Mouse (Mus musculus): ENCODE data around the gene Kcnh4. TPM values are rescaled to one million over a fixed set of nuclear protein-coding genes. Genes with fewer than 3 reads are reported as not detected.

Kcnh4 gene
- polyA plus RNA-seq, 1 experiment, result 0.21 TPM

DNA sequence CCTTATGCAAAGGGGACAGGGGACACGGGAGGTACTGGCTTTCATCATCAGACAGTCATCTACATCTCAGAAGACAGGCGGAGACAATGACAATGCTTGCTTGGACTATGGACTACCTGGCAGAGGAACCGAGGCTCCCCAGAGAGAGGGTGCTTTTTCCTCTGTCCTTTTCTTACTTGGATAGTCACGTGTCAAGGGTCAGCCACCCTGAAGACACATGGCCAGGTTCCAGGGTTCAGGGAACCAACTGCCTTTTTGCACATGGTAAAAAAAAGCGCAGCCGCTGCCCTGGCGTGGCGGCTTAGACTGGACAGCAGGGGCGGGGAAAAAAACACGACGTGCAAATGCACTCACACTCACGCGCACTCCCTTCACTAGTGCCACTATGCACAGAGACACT lies 22.8 kb upstream of the Kcnh4 start:
- peak overlapping the region; percentile 63 for H3K4me3 ChIP-seq (ENCODE audit: low read depth, low read length)
- H3K27ac ChIP-seq (ENCODE audit: insufficient read depth, low read length), result no peak overlapping the region
- H3K36me3 ChIP-seq (ENCODE audit: control insufficient read depth, insufficient read depth, low read length, poor library complexity, severe bottlenecking), result no peaks in the 10 kb centered on the region
- no peaks in the 10 kb centered on the region for H3K27me3 ChIP-seq (ENCODE audit: control insufficient read depth, insufficient read depth, low read length, poor library complexity, severe bottlenecking)
- H3K4me1 ChIP-seq (ENCODE audit: control insufficient read depth, insufficient read depth, low read length), result peaks cover 7% of the 10 kb centered on the region
- TF ChIP-seq POLR2A (IDR thresholded peaks at IDR 0.05; ENCODE audit: insufficient read depth, low read length), result no peak
- no peak for TF ChIP-seq CTCF (IDR thresholded peaks at IDR 0.05; ENCODE audit: low read depth, low read length)
- TF ChIP-seq EP300 (IDR thresholded peaks at IDR 0.05; ENCODE audit: insufficient read depth, low read depth, low read length), result no peak
- H3K9me3 ChIP-seq (replicated peaks; ENCODE audit: control insufficient read depth, insufficient read depth, low read length, poor library complexity, severe bottlenecking), result no peaks in the 10 kb centered on the region
- H3K9ac ChIP-seq (ENCODE audit: low read depth, poor library complexity, severe bottlenecking), result peak overlapping the region; percentile 6; the same call in 1 of the 2 replicates

DNA sequence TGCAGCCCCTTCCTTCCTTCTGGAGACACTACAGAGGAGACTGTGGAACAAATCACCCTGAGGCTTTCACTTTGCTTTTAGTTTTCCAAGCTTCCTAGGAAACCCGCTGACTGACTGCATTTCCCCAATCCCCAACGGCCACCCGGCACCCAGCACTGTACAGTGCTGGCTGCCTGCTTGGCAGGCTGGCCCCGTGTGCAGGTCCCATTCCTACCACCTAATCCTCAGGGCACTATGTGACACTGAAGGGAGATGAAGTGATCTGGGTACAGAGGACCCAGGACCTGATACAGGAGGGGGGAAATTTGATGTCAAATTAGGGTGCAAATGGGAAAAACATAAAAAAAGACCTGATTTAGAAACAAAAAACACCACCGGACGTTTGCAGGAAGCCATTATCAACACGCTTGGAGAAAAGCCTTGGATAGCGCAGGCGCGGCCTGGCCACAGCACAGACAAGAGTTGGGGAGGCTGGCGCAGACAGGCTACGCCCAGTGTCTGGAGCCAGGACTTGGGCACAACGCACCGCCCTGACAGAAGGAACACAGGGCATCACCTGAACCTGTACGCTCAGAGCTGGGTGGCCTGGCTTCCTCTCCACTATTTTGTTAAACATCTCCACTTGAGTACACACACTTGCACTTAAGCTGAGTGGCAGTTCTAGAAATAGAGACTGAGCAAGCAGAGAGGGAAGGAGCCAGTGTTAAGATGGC lies 22.2 kb upstream of the Kcnh4 start:
- Histone ChIP-seq H3K9me3 (replicated peaks; ENCODE audit: control insufficient read depth, insufficient read depth, low read length, poor library complexity, severe bottlenecking) (no peaks in the 10 kb centered on the region), H3K27me3 (ENCODE audit: control insufficient read depth, insufficient read depth, low read length, poor library complexity, severe bottlenecking) (no peaks in the 10 kb centered on the region), H3K4me1 (ENCODE audit: control insufficient read depth, insufficient read depth, low read length) (peaks cover 7% of the 10 kb centered on the region), H3K27ac (ENCODE audit: insufficient read depth, low read length) (peak overlapping the region; percentile 18; the same call in 1 of the 2 replicates), H3K9ac (ENCODE audit: low read depth, poor library complexity, severe bottlenecking) (peak overlapping the region; percentile 6), H3K4me3 (ENCODE audit: low read depth, low read length) (peak overlapping the region; percentile 63), H3K36me3 (ENCODE audit: control insufficient read depth, insufficient read depth, low read length, poor library complexity, severe bottlenecking) (no peaks in the 10 kb centered on the region)
- TF ChIP-seq POLR2A (IDR thresholded peaks at IDR 0.05; ENCODE audit: insufficient read depth, low read length) (no peak), EP300 (IDR thresholded peaks at IDR 0.05; ENCODE audit: insufficient read depth, low read depth, low read length) (no peak), CTCF (IDR thresholded peaks at IDR 0.05; ENCODE audit: low read depth, low read length) (no peak)

DNA sequence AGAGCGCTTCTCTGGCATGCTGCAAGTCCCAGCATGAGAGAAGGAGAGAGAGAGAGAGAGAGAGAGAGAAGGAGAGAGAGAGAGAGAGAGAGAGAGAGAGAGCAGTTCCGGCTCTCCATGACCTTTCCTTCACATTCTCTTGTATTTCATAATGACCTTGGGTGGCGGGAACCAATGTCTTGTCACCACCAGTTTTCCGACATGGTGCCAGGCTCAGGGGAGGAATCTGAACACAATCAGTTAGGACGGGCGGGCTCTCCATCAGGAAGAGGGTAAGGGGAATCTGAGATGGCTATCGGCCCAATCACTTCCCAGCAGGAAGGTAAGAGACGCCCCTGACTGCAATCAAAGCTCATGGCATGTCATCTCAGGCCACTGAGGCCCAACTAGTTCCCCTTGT lies 20.5 kb upstream of the Kcnh4 start:
- Histone ChIP-seq H3K4me1 (ENCODE audit: control insufficient read depth, insufficient read depth, low read length) (peaks cover 7% of the 10 kb centered on the region), H3K9ac (ENCODE audit: low read depth, poor library complexity, severe bottlenecking) (no peak overlapping the region), H3K9me3 (replicated peaks; ENCODE audit: control insufficient read depth, insufficient read depth, low read length, poor library complexity, severe bottlenecking) (no peaks in the 10 kb centered on the region), H3K27ac (ENCODE audit: insufficient read depth, low read length) (no peak overlapping the region), H3K4me3 (ENCODE audit: low read depth, low read length) (no peak overlapping the region), H3K36me3 (ENCODE audit: control insufficient read depth, insufficient read depth, low read length, poor library complexity, severe bottlenecking) (no peaks in the 10 kb centered on the region), H3K27me3 (ENCODE audit: control insufficient read depth, insufficient read depth, low read length, poor library complexity, severe bottlenecking) (no peaks in the 10 kb centered on the region)
- TF ChIP-seq EP300 (IDR thresholded peaks at IDR 0.05; ENCODE audit: insufficient read depth, low read depth, low read length) (no peak), POLR2A (IDR thresholded peaks at IDR 0.05; ENCODE audit: insufficient read depth, low read length) (no peak), CTCF (IDR thresholded peaks at IDR 0.05; ENCODE audit: low read depth, low read length) (no peak)

DNA sequence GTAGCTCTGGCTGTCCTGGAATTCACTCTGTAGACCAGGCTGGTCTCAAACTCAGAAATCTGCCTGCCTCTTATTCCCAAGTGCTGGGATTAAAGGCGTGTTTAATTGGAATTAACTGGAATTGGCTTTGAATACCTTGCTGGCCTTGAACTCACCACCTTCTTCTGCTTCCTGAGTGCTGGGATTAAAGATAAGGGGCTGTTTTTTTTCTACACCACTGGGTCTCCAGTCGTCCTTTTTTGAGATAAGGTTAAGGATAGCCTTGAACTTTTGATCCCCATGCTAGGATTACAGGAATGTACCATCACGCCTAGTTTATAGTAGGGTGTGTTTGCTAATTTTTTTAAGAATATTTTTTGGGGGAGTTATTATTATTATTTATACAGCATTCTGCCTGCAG lies 18.3 kb upstream of the Kcnh4 start:
- H3K9me3 ChIP-seq (replicated peaks; ENCODE audit: control insufficient read depth, insufficient read depth, low read length, poor library complexity, severe bottlenecking), result no peaks in the 10 kb centered on the region
- H3K4me3 ChIP-seq (ENCODE audit: low read depth, low read length), result no peak overlapping the region
- H3K4me1 ChIP-seq (ENCODE audit: control insufficient read depth, insufficient read depth, low read length), result peaks cover 2% of the 10 kb centered on the region
- no peak for TF ChIP-seq EP300 (IDR thresholded peaks at IDR 0.05; ENCODE audit: insufficient read depth, low read depth, low read length)
- no peak for TF ChIP-seq POLR2A (IDR thresholded peaks at IDR 0.05; ENCODE audit: insufficient read depth, low read length)
- TF ChIP-seq CTCF (IDR thresholded peaks at IDR 0.05; ENCODE audit: low read depth, low read length), result no peak
- no peak overlapping the region for H3K27ac ChIP-seq (ENCODE audit: insufficient read depth, low read length)
- H3K27me3 ChIP-seq (ENCODE audit: control insufficient read depth, insufficient read depth, low read length, poor library complexity, severe bottlenecking), result no peaks in the 10 kb centered on the region
- no peak overlapping the region for H3K9ac ChIP-seq (ENCODE audit: low read depth, poor library complexity, severe bottlenecking)
- no peaks in the 10 kb centered on the region for H3K36me3 ChIP-seq (ENCODE audit: control insufficient read depth, insufficient read depth, low read length, poor library complexity, severe bottlenecking)

DNA sequence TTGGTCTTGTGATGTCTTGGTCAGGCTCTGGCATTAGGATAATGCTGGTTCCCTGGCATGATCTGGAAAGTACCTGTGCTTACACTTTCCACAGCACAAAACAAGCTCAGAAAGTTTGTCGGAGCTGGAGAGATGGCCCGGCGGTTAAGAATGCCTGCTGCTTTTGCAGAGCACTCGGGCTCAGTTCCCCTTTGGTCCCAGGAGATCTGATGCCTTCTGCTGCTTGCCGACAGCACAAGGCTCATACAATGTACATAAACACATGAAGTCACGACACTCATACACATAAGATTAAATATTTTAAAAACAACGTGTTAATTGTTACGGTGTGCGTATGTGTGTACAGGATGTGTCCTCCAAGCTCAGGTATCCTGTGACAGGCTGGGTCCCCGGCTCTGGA lies 16.2 kb upstream of the Kcnh4 start:
- no peak overlapping the region for H3K4me3 ChIP-seq (ENCODE audit: low read depth, low read length)
- no peak overlapping the region for H3K27ac ChIP-seq (ENCODE audit: insufficient read depth, low read length)
- TF ChIP-seq CTCF (IDR thresholded peaks at IDR 0.05; ENCODE audit: low read depth, low read length), result no peak
- TF ChIP-seq EP300 (IDR thresholded peaks at IDR 0.05; ENCODE audit: insufficient read depth, low read depth, low read length), result no peak
- no peak for TF ChIP-seq POLR2A (IDR thresholded peaks at IDR 0.05; ENCODE audit: insufficient read depth, low read length)
- no peak overlapping the region for H3K9ac ChIP-seq (ENCODE audit: low read depth, poor library complexity, severe bottlenecking)
- H3K9me3 ChIP-seq (replicated peaks; ENCODE audit: control insufficient read depth, insufficient read depth, low read length, poor library complexity, severe bottlenecking), result no peaks in the 10 kb centered on the region
- no peaks in the 10 kb centered on the region for H3K4me1 ChIP-seq (ENCODE audit: control insufficient read depth, insufficient read depth, low read length)
- H3K36me3 ChIP-seq (ENCODE audit: control insufficient read depth, insufficient read depth, low read length, poor library complexity, severe bottlenecking), result no peaks in the 10 kb centered on the region
- H3K27me3 ChIP-seq (ENCODE audit: control insufficient read depth, insufficient read depth, low read length, poor library complexity, severe bottlenecking), result no peaks in the 10 kb centered on the region

DNA sequence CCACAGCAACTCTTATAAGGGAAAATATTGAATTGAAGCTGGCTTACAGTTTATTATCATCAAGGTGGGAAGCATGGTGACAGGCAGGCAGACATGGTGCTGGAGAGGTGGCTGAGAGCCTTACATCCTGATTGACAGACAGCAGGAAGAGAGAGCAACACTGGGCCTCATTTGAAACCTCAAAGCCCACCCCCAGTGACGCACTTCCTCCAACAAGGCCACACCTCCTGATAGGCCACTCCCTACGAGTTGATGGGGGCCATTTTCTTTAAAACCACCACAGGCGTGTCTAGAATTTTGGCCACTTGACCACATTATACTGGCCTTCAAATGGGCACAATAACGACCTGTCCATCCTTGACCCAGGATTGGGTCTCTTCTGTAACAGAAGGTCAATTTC lies 14.5 kb upstream of the Kcnh4 start:
- TF ChIP-seq POLR2A (IDR thresholded peaks at IDR 0.05; ENCODE audit: insufficient read depth, low read length) (no peak), EP300 (IDR thresholded peaks at IDR 0.05; ENCODE audit: insufficient read depth, low read depth, low read length) (no peak), CTCF (IDR thresholded peaks at IDR 0.05; ENCODE audit: low read depth, low read length) (no peak)
- Histone ChIP-seq H3K27ac (ENCODE audit: insufficient read depth, low read length) (no peak overlapping the region), H3K27me3 (ENCODE audit: control insufficient read depth, insufficient read depth, low read length, poor library complexity, severe bottlenecking) (no peaks in the 10 kb centered on the region), H3K4me3 (ENCODE audit: low read depth, low read length) (peak overlapping the region; percentile 16; the same call in 1 of the 2 replicates), H3K36me3 (ENCODE audit: control insufficient read depth, insufficient read depth, low read length, poor library complexity, severe bottlenecking) (no peaks in the 10 kb centered on the region), H3K9me3 (replicated peaks; ENCODE audit: control insufficient read depth, insufficient read depth, low read length, poor library complexity, severe bottlenecking) (no peaks in the 10 kb centered on the region), H3K4me1 (ENCODE audit: control insufficient read depth, insufficient read depth, low read length) (no peaks in the 10 kb centered on the region), H3K9ac (ENCODE audit: low read depth, poor library complexity, severe bottlenecking) (no peak overlapping the region)

Measured in ES-Bruce4 (cell line).